Mouse (Mus musculus) kidney, postnatal 36 days (tissue): ENCODE measurements around the gene Wdhd1.
A peak's percentile ranks its signal among the peaks of the same experiment; 100 is the strongest.

Experiments used
- DNase-seq, 2 experiments: peaks; one replicate each; pipeline ENCODE4 v3.0.0; 2021 to 2022; ENCODE audit warnings: mixed read lengths in 2 of 2

Wdhd1 gene

DNA sequence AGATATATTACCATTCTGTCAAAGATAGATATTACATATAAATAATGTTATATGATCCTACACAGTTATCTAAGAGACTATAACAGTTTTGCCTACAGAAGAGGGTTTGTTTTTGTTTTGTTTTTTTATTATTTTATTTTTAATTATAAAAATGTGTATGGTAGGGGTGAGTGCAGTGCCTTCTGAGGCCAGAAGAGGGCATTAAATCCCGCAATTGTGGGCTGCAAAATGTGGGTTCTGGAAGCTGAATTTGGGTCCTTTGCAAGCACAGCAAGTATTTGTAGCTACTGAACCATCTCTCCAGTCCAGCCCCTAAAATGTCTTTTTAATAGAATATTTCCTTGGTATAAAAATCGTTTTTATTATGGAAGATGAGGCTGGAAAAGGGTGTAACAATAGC, 2.4 kb upstream of the Wdhd1 start:
- DNase-seq, result no peak

DNA sequence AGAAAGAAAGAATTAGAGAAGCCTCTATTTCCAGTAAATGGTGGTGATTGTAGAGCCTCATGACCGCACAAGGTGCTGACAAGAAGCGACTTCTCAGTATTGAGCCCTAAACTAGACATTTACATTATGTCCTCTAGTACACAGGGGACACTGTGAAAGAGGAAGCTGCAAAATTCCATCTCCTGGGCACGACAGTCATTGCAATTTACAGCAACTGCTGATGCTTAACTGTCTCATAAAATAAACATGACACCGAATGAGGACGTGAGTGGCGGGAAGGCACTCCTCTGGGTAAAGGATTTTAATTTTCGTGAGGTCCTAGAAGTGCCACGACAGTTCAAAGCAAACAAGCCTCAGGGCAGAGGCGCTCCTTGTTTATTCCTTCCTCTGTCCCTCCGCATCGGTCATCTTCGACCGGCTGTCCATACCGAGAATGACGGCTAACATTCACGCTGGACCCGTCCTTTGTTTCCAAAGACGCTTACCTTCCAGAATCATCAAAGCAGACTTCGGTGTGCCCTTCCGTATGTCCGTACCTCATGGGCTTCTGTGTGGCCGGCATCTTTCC, 537 bp downstream of the Wdhd1 start:
- no peak for DNase-seq

DNA sequence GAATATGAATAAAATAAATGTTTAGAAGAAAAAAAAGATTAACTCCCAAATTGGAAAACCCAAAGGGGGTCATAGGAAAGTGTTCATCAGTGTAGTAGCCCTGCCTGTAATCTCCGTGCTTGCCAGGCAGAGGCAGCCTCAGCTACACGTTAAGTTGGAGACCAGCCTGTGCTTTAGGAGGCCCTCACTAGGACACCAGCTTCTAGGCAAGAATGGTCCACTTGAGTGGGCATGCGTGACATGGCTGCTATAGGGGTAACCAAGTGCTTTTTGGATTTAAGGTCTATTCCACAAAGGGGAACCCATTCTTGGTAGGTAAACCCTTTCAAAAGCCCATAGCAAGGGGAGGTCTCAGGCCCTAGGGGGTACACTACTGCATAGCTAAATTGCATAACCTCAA, 1.2 kb downstream of the Wdhd1 start:
- no peak for DNase-seq

DNA sequence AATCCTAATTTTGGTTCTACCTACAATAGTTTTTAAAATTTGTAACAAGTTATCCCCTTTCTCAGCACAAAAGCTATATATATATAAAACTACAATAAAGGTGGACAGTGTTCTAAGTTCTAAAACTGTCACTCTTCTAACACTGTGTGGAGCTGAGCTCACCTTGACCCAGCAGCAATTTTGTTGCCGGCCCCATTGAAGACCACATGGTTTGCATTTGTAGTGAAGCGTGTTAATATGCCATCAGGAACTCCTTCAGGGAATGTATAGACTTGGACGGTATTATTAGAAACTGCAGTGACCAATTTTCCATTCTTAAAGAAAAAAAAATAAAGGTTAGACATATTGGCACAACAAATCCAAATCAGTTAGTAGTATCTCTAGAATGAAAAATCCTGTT, 2.9 kb downstream of the Wdhd1 start:
- no peak for DNase-seq

DNA sequence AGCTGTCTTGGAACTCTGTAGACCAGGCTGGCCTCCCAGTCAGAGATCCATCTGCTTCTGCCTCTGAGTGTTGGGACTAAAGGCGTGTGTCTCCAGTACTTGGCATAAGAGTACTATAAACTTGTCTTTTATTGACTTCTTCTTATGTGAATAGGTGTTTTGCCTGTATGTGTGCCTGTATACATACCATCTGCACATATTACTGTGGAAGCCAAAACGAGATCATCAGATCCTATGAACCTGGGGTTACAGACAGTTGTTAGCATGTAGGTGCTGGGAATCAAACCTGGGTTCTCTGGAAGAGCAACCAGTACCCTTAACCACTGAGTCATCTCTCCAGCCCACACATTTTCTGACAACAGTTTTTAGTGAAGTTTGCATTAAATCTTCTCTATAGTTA, 7.0 kb downstream of the Wdhd1 start:
- DNase-seq, result no peak

DNA sequence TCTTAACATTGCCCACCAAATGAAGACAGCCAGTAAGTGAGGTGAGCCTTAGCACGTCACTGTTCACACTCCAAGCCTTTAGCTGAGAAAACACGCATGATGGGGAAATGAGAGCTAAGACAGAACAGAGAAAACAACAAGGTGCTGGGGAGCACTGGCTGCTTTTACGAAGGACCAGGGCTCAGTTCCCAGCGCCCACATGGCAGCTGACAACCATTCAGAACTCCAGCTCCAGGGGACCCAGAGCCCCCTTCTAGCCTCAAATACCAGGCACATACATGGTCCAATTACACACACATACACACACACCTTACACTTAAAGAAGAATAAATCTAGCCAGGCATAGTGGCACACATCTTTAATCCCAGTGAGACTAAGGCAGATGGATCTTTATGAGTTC, 7.6 kb downstream of the Wdhd1 start:
- DNase-seq, result no peak

DNA sequence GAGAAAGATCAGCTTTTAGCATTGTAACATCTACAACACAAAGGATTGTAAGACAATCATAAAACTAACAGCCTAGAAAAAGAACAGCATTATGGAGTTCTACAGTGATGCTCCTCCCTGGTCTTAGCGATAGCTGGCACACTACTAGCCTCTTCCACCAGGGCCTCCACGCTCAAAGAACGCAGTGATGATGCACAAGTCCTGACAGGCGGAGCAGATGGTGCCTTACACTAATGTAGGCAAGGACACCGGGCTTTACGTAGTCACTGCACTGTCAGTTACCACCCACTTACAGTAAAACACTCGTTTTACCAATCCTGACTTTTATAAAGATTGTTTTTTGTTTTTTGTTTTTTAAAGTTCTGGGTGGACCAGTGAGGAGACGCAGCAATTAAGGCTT, 10.8 kb downstream of the Wdhd1 start:
- DNase-seq, result no peak

DNA sequence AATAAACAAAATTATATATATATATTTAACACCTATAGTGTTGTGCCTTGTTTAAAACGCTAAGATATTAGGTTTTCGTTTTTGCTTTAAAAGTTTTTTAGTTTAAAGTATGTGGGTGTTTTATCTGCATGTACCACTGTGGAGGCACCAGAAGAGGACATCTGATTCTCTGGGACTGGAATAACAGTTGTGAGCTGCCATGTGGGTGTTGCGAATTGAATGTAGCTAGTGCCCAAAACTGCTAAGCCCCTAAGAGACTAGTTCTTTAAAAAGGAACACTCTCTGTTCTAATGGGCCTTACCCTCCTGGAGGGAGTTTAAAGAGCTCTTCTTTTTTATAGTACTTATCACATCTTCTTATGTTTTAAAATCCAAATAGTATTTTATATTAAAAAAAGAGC, 11.8 kb downstream of the Wdhd1 start:
- DNase-seq, result no peak

DNA sequence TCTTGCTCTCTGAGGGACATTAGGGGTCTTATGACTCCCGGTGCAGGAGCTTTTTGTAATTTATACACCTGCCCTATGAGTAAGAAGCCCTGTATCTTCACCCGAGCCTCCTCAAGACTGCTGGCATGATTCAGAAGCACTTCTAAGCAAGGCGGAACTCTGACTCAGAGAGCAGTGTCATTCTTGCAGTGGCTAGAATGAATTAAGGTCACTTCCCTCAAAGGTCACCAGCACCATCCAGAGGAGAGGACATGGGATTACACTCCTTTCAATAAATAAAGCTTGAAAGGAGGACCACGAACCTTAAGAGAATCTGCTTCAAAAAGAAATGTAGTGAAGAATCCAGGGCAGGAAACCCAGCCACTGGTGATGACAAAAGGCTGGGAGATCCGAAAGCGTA, 26.8 kb downstream of the Wdhd1 start:
- DNase-seq, result no peak

DNA sequence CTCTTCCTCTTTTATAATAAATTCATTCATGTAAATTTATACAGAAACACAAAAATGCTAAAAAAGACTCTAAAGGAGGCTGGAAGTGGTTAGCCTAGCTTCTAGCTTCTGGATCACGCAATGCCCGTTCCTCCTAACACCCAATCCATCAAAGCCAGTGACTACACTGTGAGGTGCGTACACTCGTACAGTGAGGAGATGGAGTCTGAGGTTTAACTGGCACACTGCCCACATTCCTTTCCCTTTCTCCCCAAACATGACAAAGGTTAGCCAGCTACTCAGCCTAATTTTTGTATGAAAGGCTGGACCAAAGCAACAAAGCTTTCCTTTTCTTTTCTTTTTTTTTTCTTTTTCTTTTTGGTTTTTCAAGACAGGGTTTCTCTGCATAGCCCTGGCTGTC, 33.9 kb downstream of the Wdhd1 start:
- peak in 1 of 2 experiments; percentile 33 for DNase-seq

DNA sequence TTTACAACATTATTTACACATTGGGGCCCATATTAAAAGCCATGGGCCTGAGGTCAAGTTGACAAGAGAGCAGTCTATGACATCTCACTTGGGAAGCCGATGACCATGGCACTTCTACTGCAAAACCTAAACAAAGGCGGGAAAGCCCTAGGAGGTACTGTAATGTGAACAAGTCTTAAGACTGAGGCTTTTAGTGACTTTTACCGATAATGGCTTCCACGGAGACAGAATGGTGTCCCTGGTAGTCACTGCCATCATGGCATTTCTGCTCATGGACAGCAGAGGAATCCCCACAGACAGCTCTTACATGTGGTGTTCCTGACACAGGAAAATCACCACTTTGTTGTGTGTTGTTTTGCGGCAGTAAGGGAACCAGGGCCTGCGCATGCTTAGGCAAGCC, 35.6 kb downstream of the Wdhd1 start:
- DNase-seq, result no peak

DNA sequence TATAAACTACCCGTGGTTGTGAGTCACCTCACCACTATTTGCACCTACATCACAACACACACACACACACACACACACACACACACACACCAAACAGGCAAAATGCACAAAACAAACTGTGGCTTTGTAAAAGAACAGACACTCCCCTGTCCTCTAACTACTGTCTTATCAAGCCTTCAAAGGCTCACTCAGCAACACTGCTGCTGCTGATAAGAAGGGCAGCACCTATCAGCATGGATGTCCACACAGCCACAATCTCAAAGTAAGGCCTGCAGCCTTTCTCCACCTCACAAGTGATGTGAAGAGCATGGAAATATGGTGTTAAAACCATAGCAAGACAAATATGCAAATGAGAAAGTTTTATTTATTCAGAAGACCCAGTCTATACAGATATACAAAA, 36.1 kb downstream of the Wdhd1 start:
- no peak for DNase-seq

DNA sequence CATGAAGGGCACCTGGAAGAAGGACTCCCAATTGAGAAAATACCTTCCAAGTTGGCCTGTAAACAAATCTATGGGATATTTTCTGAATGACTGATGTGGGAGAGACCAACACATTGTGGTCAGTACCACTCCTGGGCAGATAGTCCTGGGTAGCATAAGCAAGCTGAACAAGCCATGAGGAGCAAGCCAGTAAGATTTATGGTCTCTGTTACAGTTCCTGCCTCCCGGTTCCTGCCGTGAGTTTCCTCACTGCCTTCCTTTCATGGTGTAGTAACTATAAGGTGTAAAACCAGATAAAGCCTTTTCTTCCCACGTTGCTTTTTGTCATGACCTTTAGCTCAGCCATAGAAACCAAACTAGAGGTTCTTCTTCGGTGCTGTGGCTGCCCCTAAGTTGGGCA, 39.4 kb downstream of the Wdhd1 start:
- DNase-seq, result no peak

DNA sequence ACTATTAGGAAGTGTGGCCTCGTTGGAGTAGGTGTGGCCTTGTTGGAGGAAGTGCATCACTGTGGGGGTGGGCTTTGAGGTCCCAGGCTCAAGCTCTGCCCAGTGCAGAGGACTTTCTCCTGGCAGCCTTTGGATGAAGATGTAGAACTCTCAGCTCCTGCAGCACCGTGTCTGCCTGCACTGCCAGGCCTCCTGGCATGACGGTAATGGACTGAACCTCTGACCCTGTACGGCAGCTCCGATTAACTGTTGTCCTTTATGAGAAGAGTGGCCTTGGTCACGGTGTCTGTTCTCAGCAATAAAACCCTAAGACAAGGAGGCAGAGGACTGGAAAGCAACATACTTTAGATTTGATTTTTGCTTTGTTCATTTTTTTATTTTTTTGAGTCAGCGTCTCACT, 40.2 kb downstream of the Wdhd1 start:
- no peak for DNase-seq

DNA sequence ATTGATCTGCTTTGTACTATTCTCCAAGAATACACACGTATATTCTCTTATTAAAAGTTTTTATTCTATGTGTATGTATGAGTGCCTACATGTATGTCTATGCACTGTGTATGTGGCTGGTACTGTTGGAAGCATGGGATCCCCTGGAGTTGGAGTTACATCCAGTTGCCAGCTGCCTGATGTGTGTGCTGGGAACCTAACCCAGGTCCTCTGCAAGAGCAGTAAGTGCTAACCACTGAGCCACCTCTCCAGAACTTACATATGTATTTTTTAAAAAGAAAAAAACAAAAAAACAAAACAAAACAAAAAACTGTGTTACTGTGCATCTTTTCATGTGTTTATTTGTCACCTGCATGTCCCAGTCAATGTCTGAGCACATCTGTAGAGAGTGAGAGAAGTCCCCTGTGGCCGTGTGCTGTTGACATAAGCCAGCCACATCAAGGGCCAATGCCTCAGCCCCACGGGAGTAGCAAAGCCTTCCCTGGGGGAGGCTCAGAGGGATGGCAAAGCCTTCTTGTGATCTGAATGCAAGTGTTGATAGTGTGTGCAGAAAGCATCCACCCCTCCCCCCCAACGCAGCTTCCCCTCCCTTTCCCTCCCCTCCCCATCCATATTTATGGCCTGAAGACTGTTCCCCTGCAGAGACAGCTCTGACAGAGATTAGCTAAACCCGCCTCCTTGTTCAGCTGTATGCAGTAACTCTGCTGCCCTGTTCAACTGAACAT, 42.0 kb downstream of the Wdhd1 start:
- no peak for DNase-seq

DNA sequence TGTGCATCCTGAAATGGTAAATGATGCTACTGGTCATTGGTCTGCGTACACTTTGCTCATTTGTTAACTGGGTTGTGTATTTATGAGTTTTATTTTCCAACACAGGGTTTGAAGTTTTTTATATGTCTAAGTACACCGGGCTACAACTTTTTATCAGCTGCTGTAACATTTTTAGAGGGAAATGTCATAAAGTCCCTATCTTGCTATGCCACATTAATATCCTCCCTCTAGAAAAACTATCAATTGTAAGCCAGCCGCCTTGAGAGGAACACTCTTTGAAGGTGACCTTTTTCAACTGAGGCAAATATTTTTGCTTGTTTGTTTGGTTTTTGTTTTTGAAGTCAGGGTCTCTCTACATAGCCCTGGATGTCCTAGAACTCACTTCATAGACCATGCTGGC, 42.6 kb downstream of the Wdhd1 start:
- no peak for DNase-seq

DNA sequence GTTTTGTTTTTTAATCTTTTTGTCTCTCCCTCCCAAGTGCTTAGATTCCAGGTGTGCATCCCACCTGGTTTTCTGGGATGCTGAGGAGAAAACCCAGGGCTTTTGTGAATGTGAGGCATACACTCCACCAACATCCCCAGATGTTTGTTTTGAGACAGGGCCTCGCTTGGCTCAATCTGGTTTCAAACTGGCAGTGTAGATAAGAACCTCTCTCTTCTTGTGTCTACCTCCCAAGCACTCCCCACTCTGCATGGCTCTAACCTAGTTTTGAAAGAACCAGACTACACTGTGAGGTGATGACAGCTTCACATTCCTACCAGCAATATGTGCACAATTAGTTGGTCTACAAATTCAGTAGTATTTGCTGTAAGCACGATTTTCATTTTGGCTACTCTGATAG, 43.1 kb downstream of the Wdhd1 start:
- no peak for DNase-seq

DNA sequence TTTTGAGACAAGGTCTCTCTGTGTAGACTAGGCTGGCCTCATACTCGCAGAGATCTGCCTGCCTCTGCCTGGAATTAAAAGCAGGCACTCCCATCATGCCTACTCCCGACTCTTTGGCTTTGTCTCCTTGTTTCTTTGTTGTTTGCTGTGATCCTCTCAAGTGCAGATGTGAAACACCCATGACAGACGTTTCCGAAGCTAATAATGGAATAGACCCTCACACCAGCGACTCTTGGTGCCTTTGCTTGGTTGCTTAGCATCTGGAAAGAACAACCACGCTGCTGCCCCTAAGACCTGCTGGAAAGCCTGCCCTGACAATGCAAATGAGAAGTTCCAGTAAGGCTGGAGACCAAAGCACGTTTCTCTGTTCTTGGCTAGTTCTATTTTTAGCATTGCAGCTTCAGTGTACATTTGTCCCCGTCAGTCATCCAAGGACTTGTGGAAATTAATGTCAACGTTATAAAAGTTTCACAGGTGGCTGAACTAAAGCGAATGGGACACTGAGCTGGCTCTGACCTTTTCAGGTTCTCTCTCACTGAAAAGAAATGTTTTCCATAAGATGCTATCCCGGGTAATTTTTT, 46.8 kb downstream of the Wdhd1 start:
- DNase-seq, result no peak

DNA sequence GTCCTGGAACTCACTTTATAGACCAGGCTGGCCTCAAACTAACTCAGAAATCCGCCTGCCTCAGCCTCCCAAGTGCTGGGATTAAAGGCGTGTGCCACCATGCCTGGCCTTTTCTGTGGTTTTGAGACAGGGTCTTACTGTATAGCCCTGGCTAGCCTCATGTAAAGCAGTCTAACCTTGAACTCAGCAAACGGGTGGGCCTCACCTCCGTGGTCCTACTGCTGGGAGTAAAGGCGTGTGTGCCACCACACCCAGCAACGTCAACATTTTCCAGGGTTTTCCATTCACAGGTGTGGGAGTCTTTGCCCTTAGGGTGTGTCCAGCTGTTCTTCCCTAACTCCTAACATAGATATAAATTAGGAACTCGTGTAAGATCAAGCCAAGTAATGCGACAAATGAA, 50.7 kb downstream of the Wdhd1 start:
- DNase-seq, result no peak

DNA sequence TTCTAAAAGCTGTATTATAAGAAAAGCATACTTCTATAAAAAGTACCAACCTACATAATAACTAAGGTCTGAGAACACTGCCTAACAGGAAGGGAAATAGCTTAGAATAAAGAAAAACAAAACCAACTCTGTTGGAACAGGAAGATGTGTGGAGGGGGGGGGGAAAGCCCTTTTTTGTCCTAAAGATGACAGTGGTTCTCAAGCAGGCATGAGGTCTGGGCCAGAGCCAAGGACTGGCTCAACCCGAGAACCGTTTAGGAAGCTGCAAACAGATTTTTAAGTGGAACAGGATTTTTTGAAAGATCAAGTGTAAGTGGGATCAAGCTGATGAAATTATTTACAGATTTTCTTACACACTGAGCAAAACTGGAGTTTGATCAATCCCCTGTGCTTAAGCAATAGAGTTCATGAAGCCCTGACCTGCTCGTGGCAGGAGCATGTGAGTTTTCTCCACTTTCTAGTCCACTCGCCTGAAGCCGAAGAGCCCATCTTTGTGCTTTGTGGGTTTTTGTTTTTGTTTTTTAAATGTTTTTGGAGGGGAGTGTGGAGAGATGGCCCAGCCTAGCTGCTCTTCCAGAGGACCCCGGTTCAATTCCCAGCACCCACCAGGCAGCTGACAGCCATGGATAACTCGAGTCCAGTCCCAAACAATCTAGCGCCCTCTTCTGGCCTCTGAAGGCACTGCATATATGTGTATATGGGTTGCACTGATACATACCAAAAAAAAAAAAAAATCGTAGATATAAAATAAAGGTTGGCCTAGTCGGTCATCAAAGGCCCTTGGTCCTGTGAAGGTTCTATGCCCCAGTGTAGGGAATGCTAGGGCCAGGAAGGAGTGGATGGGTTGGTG, 52.0 kb downstream of the Wdhd1 start:
- DNase-seq, result peak in 1 of 2 experiments; percentile 13

DNA sequence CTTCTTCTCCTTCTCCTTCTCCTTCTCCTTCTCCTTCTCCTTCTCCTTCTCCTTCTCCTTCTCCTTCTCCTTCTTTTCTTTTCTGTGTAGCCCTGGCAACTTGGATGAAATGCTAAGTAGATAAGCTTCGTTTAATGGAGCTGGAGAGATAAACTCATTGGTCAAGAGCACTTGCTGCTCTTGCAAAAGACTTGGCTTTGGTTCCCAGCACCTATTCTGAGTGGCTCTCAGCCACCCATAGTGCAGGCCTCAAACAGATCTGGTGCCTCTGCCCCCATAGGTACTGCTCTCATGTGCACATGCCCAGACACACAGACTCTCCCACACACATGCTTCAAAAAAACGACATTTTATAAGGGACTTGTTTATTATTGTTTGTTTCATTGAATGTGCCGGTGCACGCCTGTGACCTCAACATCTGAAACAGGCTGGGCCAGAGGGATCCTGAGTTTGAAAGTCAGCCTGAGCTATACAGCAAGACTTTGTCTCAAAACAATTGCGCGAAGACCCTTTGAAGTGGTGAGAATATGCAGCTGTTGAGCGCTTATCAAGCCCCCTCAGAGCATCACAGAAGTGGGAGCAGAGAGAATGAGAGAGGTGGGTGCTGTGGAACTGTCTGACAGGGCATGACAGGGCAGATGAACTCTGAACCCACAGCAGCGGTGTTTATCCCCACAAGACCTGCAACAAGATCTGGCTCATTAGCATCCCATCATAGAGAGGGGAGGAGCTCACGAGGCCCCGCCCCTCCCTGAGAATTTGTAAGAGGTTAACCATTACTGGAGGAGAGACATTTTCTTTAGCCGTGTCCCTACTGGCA, 53.8 kb downstream of the Wdhd1 start:
- DNase-seq, result no peak

DNA sequence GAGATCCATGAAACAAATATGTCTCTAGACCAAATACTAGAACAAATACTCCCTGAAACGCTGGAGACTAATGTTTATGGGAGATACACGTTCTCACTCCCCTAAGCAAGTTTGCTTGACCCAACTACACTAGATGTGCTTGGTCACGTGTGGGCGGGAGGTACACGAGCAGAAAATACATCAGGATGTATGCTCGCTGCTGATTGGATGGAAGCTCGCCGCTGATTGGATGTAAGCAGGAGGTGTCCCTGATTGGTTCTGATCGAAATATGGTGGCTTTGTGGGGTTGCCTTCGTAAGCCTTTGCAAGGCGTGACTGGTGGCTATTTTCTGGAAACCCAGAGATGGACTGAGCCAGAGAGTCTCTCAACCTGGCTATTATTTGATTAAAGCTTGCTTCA, 55.1 kb downstream of the Wdhd1 start:
- DNase-seq, result no peak
